Mouse (Mus musculus) lung, adult 2 months (tissue): ENCODE data around the gene Plac9b.
"Not testable (repeated sequence)": the region's sequence is repeated elsewhere in the genome, so short reads cannot be mapped to it uniquely, and the experiment has no call there.

Experiments used
- CTCF ChIP-seq: fragments of 200-500 bp; IDR thresholded peaks from 2 replicates; pipeline ENCODE4 v1.5.1; 2011; ENCODE audit warnings: mild to moderate bottlenecking, low read length, control low read depth; ENCODE audit not compliant: insufficient read depth
- POLR2A ChIP-seq: fragments of 200-500 bp; IDR thresholded peaks from 2 replicates; pipeline ENCODE4 v1.6.1; 2011; ENCODE audit warnings: low read depth, mild to moderate bottlenecking, control low read depth, low read length, borderline replicate concordance; ENCODE audit errors: extremely low read depth

- not testable (repeated sequence) for TF ChIP-seq CTCF, POLR2A
Observed at GRCm38 (mm10) chr14:26182380-26182779, at the start of gene Plac9b.
